Mouse (Mus musculus) activated CD4-positive, CD25-positive, alpha-beta regulatory T cell, adult 4 months (primary cell): ENCODE data around the gene Ntsr1. TPM values are rescaled to one million over a fixed set of nuclear protein-coding genes. Genes with fewer than 3 reads are reported as not detected.
A peak's percentile ranks its signal among the peaks of the same experiment; 100 is the strongest.

Source experiments
- ATAC-seq: one replicate; pipeline ENCODE4 v1.8.0; 2017
- polyA plus RNA-seq, 2 experiments: library from polyadenylated mRNA; unstranded; fragments of 100-300 nt; shearing (Covaris generic); gene quantifications; one replicate each; pipeline ENCODE4 v1.2.1; 2017

Ntsr1 gene
- polyA plus RNA-seq, 2 experiments from 2014 or later: not detected

- no peak for ATAC-seq
Observed at GRCm38 (mm10) chr2:180563296-180563695, 63.5 kb downstream of the Ntsr1 start.

DNA sequence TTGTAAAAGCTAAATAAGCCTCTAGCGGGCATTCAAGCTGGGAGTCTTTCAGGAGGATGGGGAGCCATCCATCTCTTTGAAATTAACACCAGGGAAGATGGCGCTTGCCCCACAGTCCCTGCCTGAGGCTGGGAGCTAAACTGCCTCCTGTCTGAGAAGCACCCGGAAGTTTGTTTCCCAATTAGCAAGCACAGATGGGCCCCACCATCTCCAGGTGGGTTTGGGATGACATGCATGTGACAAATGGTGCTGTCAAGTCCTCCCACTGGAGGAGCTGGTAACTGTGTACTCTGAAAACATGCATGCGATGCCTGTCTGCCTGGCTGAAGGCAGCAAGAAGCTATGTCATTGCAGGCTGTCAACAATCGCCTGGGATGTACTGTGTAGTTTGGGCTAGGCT lies 64.1 kb downstream of the Ntsr1 start:
- ATAC-seq: no peak

- ATAC-seq: peak; percentile 59
Observed at GRCm38 (mm10) chr2:180566240-180566913, 66.6 kb downstream of the Ntsr1 start.

DNA sequence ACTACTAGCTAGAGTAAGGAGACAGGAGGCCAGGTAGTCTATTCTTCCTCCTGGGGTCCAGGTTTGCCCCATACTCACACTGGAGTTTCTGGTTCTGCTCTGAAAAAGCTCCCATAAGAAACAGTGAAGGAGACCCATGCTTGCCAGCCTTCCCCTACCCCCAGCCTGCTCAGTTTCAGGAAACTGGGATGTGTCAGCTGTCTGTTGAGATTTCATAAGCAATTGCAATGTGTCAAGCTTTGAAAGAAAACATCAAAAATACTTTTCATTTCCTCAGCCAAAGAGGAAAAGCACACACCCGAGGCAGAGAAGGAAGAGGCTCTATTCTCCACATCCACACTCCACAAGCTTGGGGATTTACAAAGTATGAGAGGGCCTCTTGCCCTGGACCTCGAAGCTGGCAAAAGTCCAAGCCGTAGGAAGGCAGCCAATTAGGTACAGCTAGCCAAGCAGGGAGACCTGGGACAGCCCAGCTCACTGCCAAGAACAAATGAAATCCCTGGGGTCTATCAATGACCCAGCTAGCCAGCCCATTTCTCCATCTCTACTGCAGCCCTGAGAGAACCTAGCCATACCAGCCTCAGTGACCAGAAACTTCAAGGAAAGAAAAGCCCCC lies 69.4 kb downstream of the Ntsr1 start:
- no peak for ATAC-seq

DNA sequence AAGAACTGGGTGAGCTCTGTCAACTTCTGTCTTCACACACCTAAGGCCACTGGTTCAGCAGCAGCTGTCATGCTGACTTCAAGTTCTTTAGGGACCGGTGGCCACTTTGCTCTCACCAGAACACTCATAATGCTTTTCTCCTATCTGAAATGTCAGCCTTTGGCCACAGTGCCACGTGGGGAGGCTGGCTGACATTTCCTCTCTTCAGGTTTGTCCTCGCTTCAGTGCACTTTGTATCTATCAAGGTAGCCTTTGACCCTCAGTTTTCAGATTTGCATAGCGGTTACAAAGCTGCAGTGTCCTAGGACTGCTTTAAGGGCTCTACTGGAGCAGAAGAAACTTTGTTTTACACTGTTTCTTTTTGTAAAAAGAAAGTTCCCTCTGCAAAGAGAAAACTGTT lies 76.7 kb downstream of the Ntsr1 start:
- no peak for ATAC-seq

- ATAC-seq: peak; percentile 44
Observed at GRCm38 (mm10) chr2:180578686-180579085, 78.9 kb downstream of the Ntsr1 start.

DNA sequence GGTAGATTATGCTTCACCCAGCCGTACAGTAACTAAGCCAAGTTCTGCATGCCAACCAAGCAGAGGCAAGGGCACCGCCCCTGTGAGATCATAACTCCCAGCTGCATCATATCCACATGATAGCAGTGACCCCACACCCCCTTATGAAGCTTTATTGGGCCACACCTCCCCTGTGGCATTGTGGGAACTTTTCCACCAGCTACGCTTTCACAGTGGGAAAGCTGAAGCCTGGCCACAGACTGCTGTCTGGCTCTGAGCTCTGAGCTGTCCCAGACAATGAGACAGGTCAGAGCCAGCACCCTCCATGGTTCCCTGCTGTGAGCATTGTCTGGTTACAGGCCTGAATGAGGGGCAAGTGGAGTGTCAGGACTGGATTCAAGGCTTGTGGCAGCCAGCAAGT lies 81.2 kb downstream of the Ntsr1 start, which contains the start of gene Mrgbp:
TSS of gene Mrgbp (plus strand) at position 303 of the 400 bp plus-strand sequence.
- no peak for ATAC-seq

DNA sequence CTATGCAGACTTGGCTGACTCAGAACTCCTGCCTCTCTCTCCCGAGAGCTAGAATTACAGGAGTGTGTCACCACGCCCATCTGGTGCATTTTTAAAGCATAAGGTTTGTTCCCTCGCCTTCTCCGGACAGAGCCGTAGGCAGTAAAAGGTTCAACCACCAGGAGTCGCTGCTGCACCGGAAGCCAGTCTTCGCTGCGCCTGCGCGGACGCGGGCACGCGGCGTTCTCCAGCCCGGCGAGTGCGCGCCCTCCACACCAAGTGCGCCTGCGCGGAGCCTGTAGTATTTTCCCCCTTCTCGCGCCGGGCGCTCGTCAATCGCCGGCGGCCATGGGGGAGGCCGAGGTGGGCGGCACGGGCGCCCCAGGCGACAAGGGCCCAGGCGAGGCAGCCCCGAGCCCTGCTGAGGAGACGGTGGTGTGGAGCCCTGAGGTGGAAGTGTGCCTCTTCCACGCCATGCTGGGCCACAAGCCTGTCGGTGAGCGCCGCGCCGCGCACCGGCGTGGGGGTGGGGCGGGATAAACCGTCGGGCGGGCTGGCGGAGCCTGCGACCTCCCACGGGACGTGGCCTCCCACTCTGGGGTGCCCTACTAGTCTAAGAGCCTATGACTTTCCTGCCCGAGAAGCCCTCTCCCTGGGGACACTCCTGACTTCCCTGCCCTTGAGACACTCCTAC lies 82.8 kb downstream of the Ntsr1 start:
- peak; percentile 86 for ATAC-seq

- ATAC-seq: no peak
Observed at GRCm38 (mm10) chr2:180583154-180583507, 83.4 kb downstream of the Ntsr1 start.

GRCm38 (mm10) chr2:180588736-180589122 lies 89.0 kb downstream of the Ntsr1 start:
- peak; percentile 12 for ATAC-seq

DNA sequence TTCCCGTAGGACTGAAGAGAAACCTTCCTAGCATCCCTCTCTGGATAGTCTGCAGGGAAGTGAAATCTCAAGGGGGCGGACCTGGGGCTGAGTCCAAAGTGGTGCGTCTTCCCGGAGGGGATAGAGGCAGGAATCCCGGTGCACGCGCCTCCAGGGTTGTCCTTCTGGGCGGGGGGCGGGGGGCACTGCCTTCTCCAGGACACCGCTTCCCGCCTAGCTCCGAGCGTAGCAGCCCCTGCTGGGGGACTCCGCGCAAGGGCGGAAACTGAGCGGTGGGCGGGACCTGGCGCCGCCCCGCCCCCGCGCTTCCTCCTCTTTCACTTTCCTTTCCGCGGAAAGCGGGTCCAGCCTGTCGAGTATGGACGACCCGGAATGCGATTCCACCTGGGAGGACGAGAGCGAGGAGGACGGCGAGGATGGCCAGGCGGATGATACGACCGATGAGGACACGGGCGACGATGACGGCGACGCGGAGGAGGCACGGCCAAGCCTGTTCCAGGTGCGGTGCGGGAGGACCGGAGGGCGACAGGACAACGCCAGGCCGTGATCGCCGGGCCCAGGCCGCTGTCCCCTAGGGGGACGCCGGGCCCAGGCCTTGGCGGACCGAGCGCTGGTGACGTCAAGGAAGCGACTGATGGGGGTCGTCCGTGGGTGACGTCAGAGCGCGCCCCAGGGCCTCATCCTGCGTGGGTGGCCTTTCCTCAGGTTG lies 89.5 kb downstream of the Ntsr1 start, which contains the start of gene Ogfr:
TSS of gene Ogfr (plus strand) at position 123 of the 709 bp plus-strand sequence.
- peak; percentile 91 for ATAC-seq

Other genes with a start within 250 kb of the Ntsr1 start
- gene Rps21, start 242.6 kb upstream of the Ntsr1 start, polyA plus RNA-seq: 1,000 to 10,000 TPM; 1,181 to 1,680 TPM
- gene Cables2, start 226.5 kb upstream of the Ntsr1 start, polyA plus RNA-seq: 1 to 10 TPM; 5.9 to 7.2 TPM
- not detected for gene Rbbp8nl, start 210.1 kb upstream of the Ntsr1 start, polyA plus RNA-seq
- gene Gata5, start 165.3 kb upstream of the Ntsr1 start, polyA plus RNA-seq: not detected
- 1 to 10 TPM; 1.3 to 3.0 TPM for gene Slco4a1, start 43.7 kb upstream of the Ntsr1 start, polyA plus RNA-seq
- gene Mrgbp, start 81.3 kb downstream of the Ntsr1 start, polyA plus RNA-seq: 10 to 100 TPM; 21.4 to 22.2 TPM
- gene Ogfr, start 89.3 kb downstream of the Ntsr1 start, polyA plus RNA-seq: 10 to 100 TPM; 17.2 to 24.0 TPM
- under 1 TPM in 1 of 2 experiments, not detected in 1; 0.48 TPM for gene Col9a3, start 97.8 kb downstream of the Ntsr1 start, polyA plus RNA-seq
- gene Tcfl5, start 142.7 kb downstream of the Ntsr1 start, polyA plus RNA-seq: not detected
- 10 to 100 TPM; 35.0 to 46.9 TPM for gene Dido1, start 210.0 kb downstream of the Ntsr1 start, polyA plus RNA-seq
- gene Gid8, start 210.1 kb downstream of the Ntsr1 start, polyA plus RNA-seq: 10 to 100 TPM; 22.3 to 24.5 TPM
- 10 to 100 TPM; 68.7 to 77.6 TPM for gene Slc17a9, start 225.3 kb downstream of the Ntsr1 start, polyA plus RNA-seq